Mouse (Mus musculus) heart, adult 10 weeks (tissue): ENCODE results near the gene Arhgap36. TPM values are rescaled to one million over a fixed set of nuclear protein-coding genes. Genes with fewer than 3 reads are reported as not detected.

Experiments
- polyA plus RNA-seq: library from polyadenylated mRNA; stranded (reverse); fragments of 350-450 nt; fragmentation: Illumina TruSeq; extraction: RNeasy Lipid Tissue Mini Kit (QIAGEN cat#74804); gene quantifications from one replicate; pipeline ENCODE4 v1.2.3, GENCODE M21; 2014; ENCODE audit warnings: low read depth, low replicate concordance

Arhgap36 gene
- polyA plus RNA-seq = not detected

GRCm38 (mm10) chrX:49463442-49463970, at the start of gene Arhgap36:
Arhgap36 (plus strand) TSS chrX:49463945.

Other genes with a start within 250 kb of the Arhgap36 start
- gene Enox2, start 175.7 kb upstream of the Arhgap36 start, polyA plus RNA-seq = 6.7 TPM
- gene Olfr1320, start 208.4 kb downstream of the Arhgap36 start, polyA plus RNA-seq = not detected